Mouse (Mus musculus) C2C12 (cell line): Measurements from ENCODE around the gene 1600002K03Rik.

ENCODE experiments used
- CTCF ChIP-seq: IDR thresholded peaks from one replicate; pipeline ENCODE4 v1.5.1; 2011; ENCODE audit not compliant: control insufficient read depth, insufficient read depth, insufficient read length
- MAX ChIP-seq: IDR thresholded peaks from one replicate; pipeline ENCODE4 v1.6.1; 2011; ENCODE audit warnings: mild to moderate bottlenecking, control low read depth
- MYOD1 ChIP-seq: IDR thresholded peaks from one replicate; pipeline ENCODE4 v1.6.1; 2011; ENCODE audit warnings: low read depth; ENCODE audit not compliant: control insufficient read depth, insufficient read length

DNA sequence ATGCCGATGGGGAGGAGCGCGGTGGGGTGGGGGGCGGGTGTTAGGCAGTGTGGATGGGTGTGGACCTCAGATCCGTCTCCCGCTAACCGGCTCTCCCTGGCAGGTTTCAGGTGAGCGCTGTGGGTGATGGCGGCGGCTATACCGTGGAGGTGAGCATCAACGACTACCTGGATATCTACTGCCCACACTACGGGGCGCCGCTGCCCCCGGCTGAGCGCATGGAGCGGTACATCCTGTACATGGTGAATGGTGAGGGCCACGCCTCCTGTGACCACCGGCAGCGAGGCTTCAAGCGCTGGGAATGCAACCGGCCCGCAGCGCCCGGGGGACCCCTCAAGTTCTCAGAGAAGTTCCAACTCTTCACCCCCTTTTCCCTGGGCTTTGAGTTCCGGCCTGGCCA, 13.9 kb downstream of the 1600002K03Rik start:
- no peak for TF ChIP-seq MAX
- no peak for TF ChIP-seq CTCF
- TF ChIP-seq MYOD1 = no peak
